Mouse (Mus musculus) liver, embryonic 16.5 days (tissue): ENCODE measurements around the gene Adcy1. TPM values are rescaled to one million over a fixed set of nuclear protein-coding genes. Genes with fewer than 3 reads are reported as not detected.

Experiments used
- ATAC-seq: fragments of 200-750 bp; cut with Nextera tagmentation; 2 replicates; pipeline ENCODE4 v1.8.0; 2017; ENCODE audit warnings: low read depth, mild to moderate bottlenecking, moderate number of reproducible peaks, moderate library complexity
- H3K27ac ChIP-seq: fragments of 300-500 bp; sonication (generic); 2 replicates; pipeline ENCODE4 v1.5.1; 2014; ENCODE audit warnings: mild to moderate bottlenecking, low read length
- H3K27me3 ChIP-seq: fragments of 300-500 bp; sonication (generic); 2 replicates; pipeline ENCODE4 v1.6.1; 2014; ENCODE audit warnings: low read depth, low read length, mixed read lengths; ENCODE audit not compliant: control insufficient read depth, insufficient read depth
- H3K36me3 ChIP-seq: fragments of 300-500 bp; sonication (generic); 2 replicates; pipeline ENCODE4 v1.6.1; 2014; ENCODE audit warnings: mild to moderate bottlenecking; ENCODE audit not compliant: control insufficient read depth, insufficient read depth
- H3K4me1 ChIP-seq: fragments of 300-500 bp; sonication (generic); 2 replicates; pipeline ENCODE4 v1.6.1; 2014; ENCODE audit warnings: low read depth, low read length, mixed read lengths; ENCODE audit not compliant: control insufficient read depth
- H3K4me2 ChIP-seq: fragments of 300-500 bp; sonication (generic); 2 replicates; pipeline ENCODE4 v1.6.1; 2014; ENCODE audit warnings: low read depth, low read length, mixed read lengths
- H3K4me3 ChIP-seq: fragments of 300-500 bp; sonication (generic); 2 replicates; pipeline ENCODE4 v1.5.1; 2014; ENCODE audit warnings: low read depth, mild to moderate bottlenecking, low read length
- H3K9ac ChIP-seq: fragments of 300-500 bp; sonication (generic); 2 replicates; pipeline ENCODE4 v1.6.1; 2014; ENCODE audit warnings: low read depth, low read length
- H3K9me3 ChIP-seq: fragments of 300-500 bp; sonication (generic); replicated peaks from 2 replicates; pipeline ENCODE4 v1.6.1; 2016; ENCODE audit warnings: low read length; ENCODE audit not compliant: control insufficient read depth
- WGBS: fragments of 180-500 bp; shearing (Covaris S2); extraction: QIAGEN DNeasy Blood & Tissue Kit; methylation state at CpG from one replicate; pipeline ENCODE4 v1.1.7; 2014; ENCODE audit not compliant: insufficient replicate concordance; 5-methylcytosine and 5-hydroxymethylcytosine counted together
- polyA plus RNA-seq: library from polyadenylated mRNA; unstranded; fragments of >200 nt; fragmentation: Nextera tagmentation; extraction: Ambion mirVana; gene quantifications from 2 replicates; pipeline ENCODE4 v1.2.1, GENCODE M21; 2015

Adcy1 gene
- polyA plus RNA-seq, 1 experiment from 2014 or later: 0.31 TPM

GRCm38 (mm10) chr11:7065388-7065787 lies 2.1 kb downstream of the Adcy1 start:
- no peak overlapping the region for H3K9ac ChIP-seq
- peaks cover 42% of the 10 kb centered on the region for H3K27me3 ChIP-seq
- no peak overlapping the region for H3K4me2 ChIP-seq
- H3K36me3 ChIP-seq: no peaks in the 10 kb centered on the region
- H3K9me3 ChIP-seq: no peaks in the 10 kb centered on the region
- no peak for ATAC-seq
- no peaks in the 10 kb centered on the region for H3K4me1 ChIP-seq
- 2% methylated on average over 4 of the region's 4 CpGs for WGBS
- no peak overlapping the region for H3K27ac ChIP-seq
- no peak overlapping the region for H3K4me3 ChIP-seq

- H3K9me3 ChIP-seq: no peaks in the 10 kb centered on the region
- no peak for ATAC-seq
- H3K27me3 ChIP-seq: peaks cover 42% of the 10 kb centered on the region
Observed at GRCm38 (mm10) chr11:7065876-7066275, 2.6 kb downstream of the Adcy1 start.

GRCm38 (mm10) chr11:7067263-7067662 lies 4.0 kb downstream of the Adcy1 start:
- Histone ChIP-seq H3K4me1 (no peaks in the 10 kb centered on the region), H3K4me2 (no peak overlapping the region), H3K4me3 (no peak overlapping the region), H3K27ac (no peak overlapping the region), H3K36me3 (no peaks in the 10 kb centered on the region), H3K9me3 (no peaks in the 10 kb centered on the region), H3K27me3 (peaks cover 35% of the 10 kb centered on the region), H3K9ac (no peak overlapping the region)
- 41% methylated on average over 4 of the region's 4 CpGs for WGBS
- no peak for ATAC-seq

More at GRCm38 (mm10) chr11:7065876-7066275, 2.6 kb downstream of the Adcy1 start:
- no peaks in the 10 kb centered on the region for H3K36me3 ChIP-seq
- no peak overlapping the region for H3K4me3 ChIP-seq
- H3K4me2 ChIP-seq: no peak overlapping the region
- H3K4me1 ChIP-seq: no peaks in the 10 kb centered on the region
- no peak overlapping the region for H3K9ac ChIP-seq
- H3K27ac ChIP-seq: no peak overlapping the region
- WGBS: 24% methylated on average over 5 of the region's 5 CpGs

- Histone ChIP-seq H3K9ac (no peak overlapping the region), H3K36me3 (no peaks in the 10 kb centered on the region), H3K4me2 (no peak overlapping the region), H3K9me3 (no peaks in the 10 kb centered on the region), H3K4me3 (no peak overlapping the region), H3K27ac (no peak overlapping the region), H3K4me1 (no peaks in the 10 kb centered on the region), H3K27me3 (peaks cover 22% of the 10 kb centered on the region)
- ATAC-seq: no peak
- 60% methylated on average over 12 of the region's 12 CpGs for WGBS
Observed at GRCm38 (mm10) chr11:7068479-7069235, 5.4 kb downstream of the Adcy1 start.

GRCm38 (mm10) chr11:7069762-7070161 lies 6.5 kb downstream of the Adcy1 start:
- Histone ChIP-seq H3K9me3 (no peaks in the 10 kb centered on the region), H3K27ac (no peak overlapping the region), H3K4me2 (no peak overlapping the region), H3K27me3 (peaks cover 11% of the 10 kb centered on the region), H3K4me3 (no peak overlapping the region), H3K4me1 (no peaks in the 10 kb centered on the region), H3K9ac (no peak overlapping the region), H3K36me3 (no peaks in the 10 kb centered on the region)
- WGBS: 68% methylated on average over 4 of the region's 4 CpGs
- no peak for ATAC-seq

DNA sequence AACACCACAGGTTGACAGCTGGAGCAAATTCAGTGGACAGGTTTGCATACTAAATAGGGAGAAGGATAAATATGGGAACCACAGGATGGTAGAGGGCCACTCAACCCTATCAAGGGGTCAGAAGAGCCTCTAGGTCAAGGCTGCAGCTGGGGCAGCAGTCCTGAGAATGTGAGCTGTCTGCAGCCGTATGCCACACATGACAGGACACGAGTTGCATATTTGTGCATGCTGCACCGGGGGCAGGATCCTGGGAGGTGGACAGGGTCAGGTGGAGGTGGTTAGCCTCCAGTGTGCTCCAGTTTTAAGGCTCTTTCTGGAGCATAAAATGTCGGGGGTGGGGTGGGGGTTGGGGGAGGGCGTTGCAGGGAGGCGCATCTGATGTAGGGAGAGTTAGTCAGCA lies 8.3 kb downstream of the Adcy1 start:
- Histone ChIP-seq H3K9ac (no peak overlapping the region), H3K9me3 (no peaks in the 10 kb centered on the region), H3K4me2 (no peak overlapping the region), H3K27ac (no peak overlapping the region), H3K36me3 (no peaks in the 10 kb centered on the region), H3K4me3 (no peak overlapping the region), H3K4me1 (no peaks in the 10 kb centered on the region), H3K27me3 (no peaks in the 10 kb centered on the region)
- 48% methylated on average over 6 of the region's 6 CpGs for WGBS
- ATAC-seq: no peak

GRCm38 (mm10) chr11:7073556-7073955 lies 10.3 kb downstream of the Adcy1 start:
- Histone ChIP-seq H3K9me3 (no peaks in the 10 kb centered on the region), H3K4me3 (no peak overlapping the region), H3K36me3 (no peaks in the 10 kb centered on the region), H3K4me2 (no peak overlapping the region), H3K27ac (no peak overlapping the region), H3K4me1 (no peaks in the 10 kb centered on the region), H3K27me3 (no peaks in the 10 kb centered on the region), H3K9ac (no peak overlapping the region)
- WGBS: 52% methylated on average over 3 of the region's 3 CpGs
- no peak for ATAC-seq

DNA sequence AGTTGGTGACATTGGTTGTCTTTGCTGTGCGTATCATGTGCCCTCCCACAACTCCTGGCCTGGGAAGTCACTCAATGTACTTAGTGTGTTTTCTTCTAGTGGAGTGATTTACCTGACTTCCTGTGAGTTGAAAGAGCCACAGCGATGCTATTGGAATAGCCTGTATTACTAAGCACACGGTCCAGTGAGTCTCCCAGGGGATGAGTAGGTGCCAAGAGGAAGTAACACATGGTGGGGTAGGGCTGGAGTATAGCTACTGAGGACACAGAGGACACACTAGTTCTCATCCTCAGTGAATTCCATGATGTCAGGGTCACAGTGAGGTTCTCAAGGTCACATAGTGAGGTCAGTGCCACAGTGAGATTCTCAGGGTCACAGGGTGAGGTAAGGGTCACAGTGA lies 13.2 kb downstream of the Adcy1 start:
- Histone ChIP-seq H3K27ac (no peak overlapping the region), H3K9ac (no peak overlapping the region), H3K4me1 (no peaks in the 10 kb centered on the region), H3K9me3 (no peaks in the 10 kb centered on the region), H3K27me3 (no peaks in the 10 kb centered on the region), H3K4me2 (no peak overlapping the region), H3K4me3 (no peak overlapping the region), H3K36me3 (no peaks in the 10 kb centered on the region)
- ATAC-seq: no peak
- WGBS: 54% methylated on average over 3 of the region's 3 CpGs

DNA sequence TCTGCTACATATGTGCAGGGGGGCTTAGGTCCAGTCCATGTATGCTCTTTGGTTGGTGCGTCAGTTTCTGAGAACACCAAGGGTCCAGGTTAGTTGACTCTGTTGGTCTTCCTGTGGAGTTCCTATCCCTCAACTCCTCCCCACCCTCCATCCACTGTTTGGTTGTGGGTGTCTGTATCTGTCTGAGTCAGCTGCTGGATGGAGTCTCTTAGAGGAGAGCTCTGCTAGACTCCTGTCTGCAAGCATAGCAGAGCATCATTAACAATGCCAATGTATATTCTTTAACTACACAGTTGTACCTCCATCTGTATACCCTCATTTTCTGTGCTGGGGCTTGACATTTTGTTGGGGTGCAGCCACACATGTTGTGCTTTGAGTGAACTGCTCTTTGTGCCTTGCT lies 18.6 kb downstream of the Adcy1 start:
- H3K4me2 ChIP-seq: no peak overlapping the region
- no peaks in the 10 kb centered on the region for H3K4me1 ChIP-seq
- H3K27ac ChIP-seq: no peak overlapping the region
- no peak overlapping the region for H3K4me3 ChIP-seq
- H3K27me3 ChIP-seq: no peaks in the 10 kb centered on the region
- 73% methylated on average over 1 of the region's 1 CpGs for WGBS
- H3K36me3 ChIP-seq: no peaks in the 10 kb centered on the region
- no peak for ATAC-seq
- H3K9ac ChIP-seq: no peak overlapping the region
- H3K9me3 ChIP-seq: no peaks in the 10 kb centered on the region
